In the genomic region with DNA sequence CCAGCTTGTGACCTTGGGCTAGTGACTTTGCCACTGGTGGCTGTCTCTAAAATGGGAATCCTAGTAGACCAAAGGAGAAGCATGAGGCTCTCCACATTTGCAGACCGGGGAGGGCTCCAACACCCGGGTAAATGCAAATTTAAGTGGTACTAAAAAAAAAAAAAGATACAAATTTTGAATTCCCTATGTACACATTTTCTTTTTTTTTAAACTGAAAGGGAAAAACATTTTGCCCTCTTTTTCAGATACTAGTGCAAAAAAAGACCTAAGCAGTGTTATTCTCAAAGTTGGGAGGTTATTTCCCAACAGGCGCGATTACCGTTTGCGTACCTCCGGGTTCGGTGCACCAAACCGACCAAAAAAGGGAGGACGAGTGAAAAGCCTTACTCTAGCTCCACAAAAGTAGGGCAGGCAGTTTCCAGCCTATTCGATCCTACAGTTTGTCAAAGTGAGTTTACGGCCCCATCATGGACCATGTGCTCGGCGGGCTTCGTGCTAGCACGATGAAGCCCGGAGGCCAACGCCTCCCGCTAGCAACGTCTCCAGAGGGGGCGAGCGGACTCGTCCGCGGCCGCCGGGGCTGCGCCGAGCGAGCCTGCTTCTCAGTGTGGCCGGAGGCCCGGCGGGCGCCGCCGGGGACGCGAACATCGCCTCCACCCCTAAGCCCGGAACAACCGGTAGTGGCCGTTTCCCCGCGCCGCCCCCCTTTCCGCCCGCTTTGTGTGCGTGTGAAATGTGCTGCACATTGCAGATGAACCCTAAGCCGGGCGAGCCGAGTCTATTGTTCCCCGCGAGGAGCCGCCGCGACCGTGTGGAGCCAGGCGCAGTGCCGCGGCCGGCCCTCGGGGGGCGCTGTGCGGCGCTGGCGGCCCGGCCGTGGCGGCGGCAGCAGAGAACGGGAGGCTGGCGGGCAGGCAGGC, we compare ENCODE assay signal across 1 mouse cellular context.
TF ChIP-seq lines count a peak whose summit lies in the region.

No protein-coding gene starts in this region.

TF ChIP-seq in CH12.LX, 34 proteins besides CTCF, POLR2A, EP300 and RAD21:
- TF ChIP-seq MAZ (IDR thresholded peaks at IDR 0.05; ENCODE audit: low read depth, low read length), result peak; percentile 88
- TF ChIP-seq SIN3A (IDR thresholded peaks at IDR 0.05; ENCODE audit: low read length), result peak; percentile 74
- TF ChIP-seq ELF1 (IDR thresholded peaks at IDR 0.05; ENCODE audit: low read depth, low read length), result peak; percentile 76
- peak; percentile 51 for TF ChIP-seq ZMIZ1 (IDR thresholded peaks at IDR 0.05; ENCODE audit: low read depth, low read length)
- TF ChIP-seq KAT2A (IDR thresholded peaks at IDR 0.05; ENCODE audit: insufficient replicate concordance, low read length), result 0 out of 2 replicates have a peak, but pooled peaks have one; percentile 58
- no peak for TF ChIP-seq JUN (IDR thresholded peaks at IDR 0.05; ENCODE audit: insufficient read depth, low read depth, low read length)
- peak; percentile 35; the same call in 1 of the 2 replicates for TF ChIP-seq RCOR1 (conservative IDR thresholded peaks at IDR 0.05; ENCODE audit: low read depth, low read length)
- peak; percentile 96 for TF ChIP-seq UBTF (IDR thresholded peaks at IDR 0.05; ENCODE audit: low read depth, low read length)
- TF ChIP-seq ZKSCAN1 (IDR thresholded peaks at IDR 0.05; ENCODE audit: borderline replicate concordance, low read depth, low read length), result no peak
- no peak for TF ChIP-seq JUND (conservative IDR thresholded peaks at IDR 0.05; ENCODE audit: low read depth, low read length)
- TF ChIP-seq HCFC1 (IDR thresholded peaks at IDR 0.05; ENCODE audit: low read depth, low read length), result peak; percentile 62
- TF ChIP-seq MXI1 (IDR thresholded peaks at IDR 0.05; ENCODE audit: low read depth, low read length), result peak; percentile 57
- TF ChIP-seq IRF4 (IDR thresholded peaks at IDR 0.05; ENCODE audit: low read depth, low read length), result peak; percentile 57; the same call in 1 of the 2 replicates
- TF ChIP-seq NELFE (IDR thresholded peaks at IDR 0.05; ENCODE audit: low read depth, low read length), result peak; percentile 61; the same call in 1 of the 2 replicates
- peak; percentile 76 for TF ChIP-seq TCF12 (IDR thresholded peaks at IDR 0.05; ENCODE audit: low read depth, low read length)
- TF ChIP-seq CHD2 (IDR thresholded peaks at IDR 0.05; ENCODE audit: low read length), result peak; percentile 24; the same call in 1 of the 2 replicates
- TF ChIP-seq MEF2A (IDR thresholded peaks at IDR 0.05; ENCODE audit: borderline replicate concordance, low read depth, low read length), result peak; percentile 65; the same call in 1 of the 2 replicates
- no peak; the same call in 1 of the 2 replicates for TF ChIP-seq SMC3 (IDR thresholded peaks at IDR 0.05; ENCODE audit: low read depth, low read length)
- 0 out of 2 replicates have a peak, but pooled peaks have one; percentile 54 for TF ChIP-seq POLR2AphosphoS2 (IDR thresholded peaks at IDR 0.05; ENCODE audit: low read depth, low read length)
- TF ChIP-seq BHLHE40 (IDR thresholded peaks at IDR 0.05; ENCODE audit: low read depth, low read length), result 0 out of 2 replicates have a peak, but pooled peaks have one; percentile 2
- no peak for TF ChIP-seq MAFK (IDR thresholded peaks at IDR 0.05; ENCODE audit: insufficient replicate concordance, low read length)
- TF ChIP-seq USF1 (IDR thresholded peaks at IDR 0.05; ENCODE audit: low read depth, low read length), result no peak
- no peak; the same call in 1 of the 2 replicates for TF ChIP-seq ETS1 (conservative IDR thresholded peaks at IDR 0.05; ENCODE audit: low read depth, low read length)
- TF ChIP-seq PAX5 (IDR thresholded peaks at IDR 0.05; ENCODE audit: low read length), result no peak
- peak; percentile 91 for TF ChIP-seq CHD1 (IDR thresholded peaks at IDR 0.05; ENCODE audit: low read depth, low read length)
- no peak for TF ChIP-seq USF2 (conservative IDR thresholded peaks at IDR 0.05; ENCODE audit: low read depth, low read length)
- peak; percentile 68; the same call in 1 of the 2 replicates for TF ChIP-seq MYC (IDR thresholded peaks at IDR 0.05; ENCODE audit: low read depth, low read length)
- no peak for TF ChIP-seq E2F4 (IDR thresholded peaks at IDR 0.05; ENCODE audit: insufficient replicate concordance, low read depth, low read length)
- peak; percentile 75 for TF ChIP-seq ZNF384 (IDR thresholded peaks at IDR 0.05; ENCODE audit: low read depth, low read length)
- TF ChIP-seq NRF1 (IDR thresholded peaks at IDR 0.05; ENCODE audit: low read depth, low read length), result no peak; the same call in 1 of the 2 replicates
- no peak for TF ChIP-seq TBP (conservative IDR thresholded peaks at IDR 0.05; ENCODE audit: low read depth, low read length)
- TF ChIP-seq ZC3H11A (IDR thresholded peaks at IDR 0.05; ENCODE audit: low read depth, low read length), result no peak
- TF ChIP-seq GABPA (IDR thresholded peaks at IDR 0.05; ENCODE audit: insufficient replicate concordance, low read depth, low read length), result no peak
- peak; percentile 83 for TF ChIP-seq MAX (IDR thresholded peaks at IDR 0.05; ENCODE audit: low read length)
